Mouse (Mus musculus) right cerebral cortex, adult 2 months (tissue): ENCODE measurements around the gene Tsen54.

Experiments
- DNase-seq, 2 experiments: peaks; one replicate each; pipeline ENCODE4 v3.0.0; 2021 to 2022; ENCODE audit warnings: low spot score in 2 of 2

Gene Tsen54

DNA sequence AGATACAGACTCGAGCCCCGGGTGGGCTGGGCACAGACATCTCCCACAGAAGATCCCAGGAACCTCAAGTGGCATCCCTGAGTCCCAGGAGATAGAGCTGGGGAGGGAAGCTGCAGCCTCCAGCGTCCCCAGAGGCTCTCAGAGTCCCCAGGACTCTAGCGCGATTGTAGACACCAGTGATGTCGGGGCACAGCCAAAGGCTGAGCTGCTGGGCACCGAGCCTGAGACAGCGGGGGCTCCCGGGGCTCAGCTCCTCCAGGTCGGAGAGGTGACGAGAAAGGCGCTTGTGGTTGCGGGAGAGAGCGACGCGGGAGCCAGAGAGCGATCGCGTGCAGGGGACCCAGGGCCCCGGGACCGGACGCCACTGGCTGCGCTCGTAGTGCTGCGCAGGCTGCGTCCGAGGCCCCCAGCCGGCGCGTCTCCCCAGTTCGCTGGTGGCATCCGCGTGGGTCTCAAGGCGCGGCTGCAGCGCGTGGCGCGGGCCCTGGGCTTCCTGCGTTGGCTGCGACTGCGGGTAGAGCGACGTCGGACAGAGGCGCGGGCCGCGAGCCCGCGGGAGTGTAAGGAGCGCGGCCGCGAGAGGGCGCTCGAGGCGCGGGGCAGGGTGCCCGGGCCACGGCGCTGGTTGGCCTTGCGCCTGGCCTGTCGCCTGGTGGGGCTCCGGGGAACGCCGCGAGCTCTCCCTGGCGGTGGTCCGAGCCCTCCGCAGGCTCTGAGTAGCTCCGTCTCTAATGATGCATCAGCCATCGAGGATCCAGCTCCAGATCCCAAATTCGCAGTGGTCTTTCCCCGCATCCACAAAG is 44.8 kb downstream of the Tsen54 start:
- DNase-seq, result peak; percentile 40 to 41

DNA sequence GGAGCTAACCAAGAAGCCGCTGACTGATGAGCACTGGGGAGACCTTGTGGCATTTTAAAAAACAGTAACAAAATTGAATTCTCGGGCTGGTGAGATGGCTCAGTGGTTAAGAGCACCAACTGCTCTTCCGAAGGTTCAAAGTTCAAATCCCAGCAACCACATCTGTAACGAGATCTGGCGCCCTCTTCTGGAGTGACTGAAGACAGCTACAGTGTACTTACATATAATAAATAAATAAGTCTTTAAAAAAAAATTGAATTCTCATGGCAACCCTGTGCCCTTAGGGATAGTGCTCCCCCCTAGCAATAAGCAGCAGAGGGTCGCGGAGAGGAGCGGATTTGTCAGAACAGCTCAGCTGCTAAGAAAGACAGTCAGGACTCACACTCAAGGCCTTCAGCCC is 49.4 kb downstream of the Tsen54 start:
- DNase-seq, result no peak

DNA sequence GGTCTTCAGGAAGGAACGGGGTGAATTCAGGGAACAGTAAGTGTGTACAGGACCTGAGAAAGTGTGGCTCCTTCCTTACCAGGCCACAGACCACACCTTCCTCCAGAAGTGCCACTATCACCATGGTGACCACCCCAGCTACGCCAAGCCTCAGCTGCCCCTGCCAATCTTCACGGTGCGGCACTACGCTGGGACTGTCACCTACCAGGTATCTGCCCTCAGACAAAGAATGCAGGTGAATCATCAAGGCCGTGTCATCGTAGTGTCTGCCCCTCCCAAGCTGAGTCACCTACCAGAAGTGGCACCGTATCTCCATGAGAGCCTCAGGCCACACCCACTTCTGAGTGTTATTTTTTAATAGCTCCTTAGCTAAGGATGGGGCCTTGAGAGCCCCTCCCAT is 54.9 kb downstream of the Tsen54 start:
- DNase-seq, result no peak

DNA sequence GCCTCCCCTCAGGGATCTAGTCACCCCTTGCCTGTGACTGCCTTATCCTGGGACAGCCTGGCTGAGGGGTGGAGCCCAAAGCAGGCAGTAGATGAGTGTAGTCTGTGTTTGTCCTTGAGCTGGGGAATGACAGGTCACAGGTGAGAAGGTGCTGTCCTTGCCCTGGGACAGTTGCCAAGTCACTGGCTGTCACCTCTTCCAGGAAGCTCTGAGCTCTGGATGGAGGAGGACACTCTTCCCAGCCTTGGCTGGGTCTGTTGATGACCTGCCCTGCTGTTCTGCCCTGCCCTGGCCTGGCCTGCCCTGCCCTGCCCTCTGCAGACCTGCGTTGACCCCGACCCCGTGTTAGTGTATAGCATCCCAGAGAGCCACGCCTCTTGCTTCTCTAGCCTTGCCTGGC is 57.9 kb downstream of the Tsen54 start:
- no peak for DNase-seq
